Mouse (Mus musculus): ENCODE data around the gene Sh2d1b1.
"Not testable (repeated sequence)": the region's sequence is repeated elsewhere in the genome, so short reads cannot be mapped to it uniquely, and the experiment has no call there.

Gene Sh2d1b1

DNA sequence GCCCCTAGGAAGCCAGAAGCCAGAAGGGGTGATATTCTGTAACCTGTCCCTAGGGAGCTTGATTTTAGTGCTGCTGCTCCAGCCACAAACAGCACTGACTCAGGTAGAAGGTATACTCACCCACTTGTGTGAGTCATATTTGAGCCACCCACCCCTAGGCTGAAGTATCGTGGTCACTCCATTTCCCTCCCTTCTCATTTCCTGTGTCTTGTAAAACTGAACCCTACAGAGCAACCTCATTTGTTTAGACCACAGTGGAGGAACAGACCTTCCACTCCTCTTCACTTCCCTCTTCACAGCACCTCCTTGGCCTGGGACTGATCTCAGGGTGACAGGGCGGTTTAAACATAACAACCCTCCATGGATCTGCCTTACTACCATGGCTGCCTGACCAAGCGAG lies at the start of gene Sh2d1b1:
TSS of gene Sh2d1b1 (plus strand) at position 305 of the 400 bp plus-strand sequence.
- no peak for DNase-seq (ENCODE audit: low read depth, low spot score)

DNA sequence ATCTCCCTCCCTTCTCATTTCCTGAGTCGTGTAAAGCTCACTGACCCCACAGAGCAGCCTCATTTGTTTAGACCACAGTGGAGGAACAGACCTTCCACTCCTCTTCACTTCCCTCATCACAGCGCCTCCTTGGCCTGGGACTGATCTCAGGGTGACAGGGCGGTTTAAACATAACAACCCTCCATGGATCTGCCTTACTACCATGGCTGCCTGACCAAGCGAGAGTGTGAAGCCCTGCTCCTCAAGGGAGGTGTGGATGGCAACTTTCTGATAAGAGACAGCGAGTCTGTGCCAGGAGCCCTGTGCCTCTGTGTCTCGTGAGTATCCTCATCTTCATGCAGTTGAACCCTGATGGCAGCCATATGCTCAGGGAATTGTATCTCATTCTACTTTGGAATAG lies 44.4 kb upstream of the Sh2d1b1 start, which contains the start of gene Sh2d1b2:
TSS of gene Sh2d1b2 (plus strand) at position 62 of the 400 bp plus-strand sequence.
- not testable (repeated sequence) for DNase-seq (ENCODE audit: low read depth, low spot score)

DNA sequence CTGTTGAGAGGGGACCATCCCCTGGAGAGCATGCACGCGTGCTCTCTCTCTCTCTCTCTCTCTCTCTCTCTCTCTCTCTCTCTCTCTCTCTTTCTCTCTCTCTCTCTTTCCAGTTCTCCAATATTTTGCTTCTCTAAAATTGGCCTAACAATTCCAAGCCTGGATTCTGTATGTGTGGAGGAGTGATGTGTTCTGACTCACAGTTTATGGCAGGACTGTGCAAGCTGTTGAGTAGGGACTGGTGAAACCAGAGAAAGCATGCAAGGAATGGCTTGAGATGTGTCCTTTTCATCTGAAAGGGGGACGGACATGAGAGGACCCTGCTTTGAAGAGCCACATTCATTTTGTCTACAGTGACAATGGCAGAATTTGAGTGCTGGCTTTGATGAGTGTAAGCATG lies 32.1 kb upstream of the Sh2d1b1 start:
- no peak for DNase-seq (ENCODE audit: low read depth, low spot score)

DNA sequence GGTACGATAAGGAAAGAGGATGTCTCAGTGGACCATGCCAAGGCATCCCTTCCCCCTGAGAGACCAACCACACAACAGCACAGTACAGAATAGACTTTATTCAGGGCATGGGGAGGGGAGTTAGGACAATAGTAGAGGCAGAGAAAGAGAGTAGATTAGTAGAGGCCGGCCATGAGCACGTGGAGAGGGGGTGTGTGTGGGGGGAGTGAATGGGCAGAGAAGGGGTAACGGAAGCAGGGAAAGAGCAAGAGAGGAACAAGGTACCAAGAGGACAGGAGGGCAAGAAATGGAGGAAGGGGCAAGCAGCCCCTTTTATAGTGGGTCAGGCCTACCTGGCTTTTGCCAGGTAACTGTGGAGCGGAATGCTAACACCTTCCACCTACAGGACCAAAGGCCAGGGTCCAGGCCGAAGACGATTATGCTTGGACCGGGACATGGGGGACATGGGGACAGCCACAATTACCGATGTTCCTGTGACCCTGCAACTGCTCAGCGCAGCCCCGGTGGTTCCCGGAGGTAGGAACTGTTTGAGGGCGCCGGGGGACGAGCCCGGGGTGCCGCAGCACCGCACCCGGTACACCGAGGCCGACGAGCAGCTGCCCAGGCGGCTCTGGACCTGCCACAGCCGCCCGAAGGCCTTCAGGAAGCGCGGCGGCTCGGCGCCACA lies 22.1 kb upstream of the Sh2d1b1 start:
- DNase-seq (ENCODE audit: low read depth, low spot score): no peak

DNA sequence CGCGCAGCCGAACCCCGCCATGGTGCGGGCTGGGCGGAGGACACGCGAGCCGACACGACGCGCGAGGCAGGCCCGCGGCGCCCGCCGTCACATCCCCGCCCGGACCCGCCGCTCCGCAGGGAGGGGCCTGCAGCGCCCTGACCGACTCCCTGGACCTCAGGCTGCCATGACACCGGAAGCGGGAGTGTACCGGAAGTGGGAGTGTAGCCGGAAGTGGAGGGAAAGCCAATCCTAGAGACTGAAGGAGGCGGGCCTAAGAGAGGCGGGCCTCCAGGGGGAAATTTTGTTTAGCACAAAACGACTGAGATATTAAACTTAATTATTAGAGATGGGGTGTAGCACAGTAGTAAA lies 21.6 kb upstream of the Sh2d1b1 start:
- DNase-seq (ENCODE audit: low read depth, low spot score): peak; percentile 83

DNA sequence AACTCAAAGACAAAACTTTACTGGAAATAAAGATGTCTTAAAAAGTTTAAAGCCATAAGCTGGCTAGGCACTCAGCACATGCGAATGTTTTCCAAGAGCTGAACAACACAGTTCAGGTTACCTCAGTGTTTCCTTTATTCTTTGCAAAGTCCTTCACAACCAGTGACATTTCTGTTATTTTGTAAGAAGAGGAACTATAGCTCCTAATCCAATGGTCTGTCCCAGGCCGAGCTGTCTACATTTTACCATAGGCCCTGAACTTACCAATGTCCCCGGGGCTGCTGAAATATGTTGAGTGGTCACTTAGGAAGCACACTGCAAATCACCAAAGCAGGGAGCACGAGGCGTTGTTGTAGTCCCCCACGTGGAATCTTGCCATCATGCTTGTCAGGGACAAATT lies 6.8 kb upstream of the Sh2d1b1 start:
- DNase-seq (ENCODE audit: low read depth, low spot score): no peak

DNA sequence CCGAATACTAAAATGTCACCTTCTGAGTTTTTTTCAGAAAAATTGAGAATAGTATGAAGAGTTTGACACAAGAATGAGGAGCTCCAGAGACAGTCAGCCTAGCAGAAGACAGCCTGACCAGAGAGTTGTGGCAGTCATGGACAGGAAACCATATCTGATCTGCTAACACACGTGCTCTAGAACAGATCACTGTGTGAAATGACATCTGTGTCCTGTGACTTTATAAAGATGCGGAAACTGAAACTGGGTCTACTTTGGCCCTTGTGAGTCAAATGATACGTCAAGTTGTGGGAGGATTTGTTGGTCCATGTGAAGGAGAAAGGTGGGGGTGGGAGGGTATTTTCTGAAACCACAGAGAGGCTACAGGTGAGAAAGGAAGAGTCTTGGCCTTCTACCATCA lies 6.4 kb upstream of the Sh2d1b1 start:
- DNase-seq (ENCODE audit: low read depth, low spot score): no peak

DNA sequence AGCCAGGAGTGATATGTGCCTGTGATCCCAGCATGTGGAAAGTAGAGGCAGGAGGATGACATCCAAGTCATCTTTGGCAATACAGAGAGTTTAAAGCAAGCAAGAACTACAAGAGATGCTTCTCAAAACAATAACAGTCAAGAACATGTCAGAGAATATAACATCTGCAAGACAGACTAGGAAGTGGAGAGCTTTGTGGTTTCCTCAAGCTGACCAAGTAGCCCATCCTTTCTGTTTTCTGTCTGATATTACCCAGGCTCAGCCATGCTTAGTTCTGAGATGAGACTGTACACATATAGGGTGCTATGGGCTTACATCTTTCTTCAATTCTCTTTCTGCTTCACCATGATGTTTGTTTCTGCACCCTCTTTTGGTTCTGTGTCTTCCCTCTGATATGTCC lies 3.9 kb upstream of the Sh2d1b1 start:
- no peak for DNase-seq (ENCODE audit: low read depth, low spot score)

DNA sequence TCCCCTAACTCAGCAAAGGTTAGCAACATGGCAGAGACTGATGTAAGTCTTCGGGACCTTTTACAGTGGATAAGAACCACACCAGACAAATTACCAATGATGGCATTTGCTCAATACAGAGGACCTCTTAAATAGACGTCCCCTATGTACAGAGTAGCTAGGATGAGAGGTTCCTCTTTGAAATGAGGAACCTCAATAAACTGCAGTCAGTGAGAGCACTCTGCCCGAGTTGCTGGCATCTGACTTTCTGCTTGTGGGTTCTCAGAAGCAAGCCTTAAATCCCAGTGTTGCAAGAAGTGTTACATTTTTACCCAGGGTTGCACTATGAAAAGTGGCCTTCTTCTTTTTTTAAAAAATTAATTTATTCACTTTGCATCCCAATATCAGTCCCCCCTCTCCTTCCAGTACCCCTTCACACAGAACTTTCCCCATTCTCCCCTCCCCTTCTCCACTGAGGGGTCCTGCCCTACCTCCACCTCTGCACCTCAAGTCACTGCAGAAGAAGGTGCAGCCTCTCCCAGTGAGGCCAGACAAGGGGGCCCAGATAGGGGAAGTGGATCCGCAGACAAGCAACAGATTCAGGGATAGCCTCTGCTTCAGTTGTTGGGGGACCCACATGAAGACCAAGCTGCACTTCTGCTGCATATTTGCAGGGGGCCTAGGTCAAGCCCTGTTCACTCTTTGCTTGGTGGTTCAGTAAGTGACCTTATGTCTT lies 5.5 kb downstream of the Sh2d1b1 start:
- DNase-seq (ENCODE audit: low read depth, low spot score): no peak

DNA sequence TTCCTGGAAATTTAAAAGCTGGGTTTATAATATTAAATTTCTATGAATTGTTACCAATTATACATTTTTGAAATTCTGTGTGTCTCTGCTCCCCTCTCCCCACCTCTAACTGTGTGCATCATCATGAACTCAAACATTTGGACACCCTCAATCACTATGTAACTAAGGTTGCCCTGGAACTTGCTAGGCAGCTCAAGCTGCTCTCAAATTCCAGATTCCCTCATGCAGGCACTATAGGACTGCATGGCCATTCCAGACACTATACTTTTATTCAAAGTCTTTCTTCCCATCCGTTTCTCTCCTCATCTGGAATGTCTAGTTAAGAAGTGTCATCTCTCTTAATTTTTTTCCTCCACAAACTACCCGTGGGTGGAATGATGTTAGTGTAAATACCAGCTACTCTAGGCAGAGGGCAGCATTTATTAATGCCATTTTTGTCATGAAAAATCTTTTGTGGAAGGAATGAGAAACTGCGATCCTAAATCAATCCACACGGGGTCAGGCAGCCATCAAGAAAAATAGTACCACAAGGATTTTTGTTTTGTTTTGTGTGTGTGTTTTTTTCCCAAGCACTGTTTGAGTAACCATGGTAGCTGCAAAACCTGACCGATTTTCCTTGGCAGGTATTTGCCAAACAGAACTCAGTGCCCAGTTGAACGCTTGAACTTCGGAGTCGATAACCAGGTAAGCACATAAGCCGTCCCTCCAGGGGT lies 15.3 kb downstream of the Sh2d1b1 start:
- peak; percentile 39 for DNase-seq (ENCODE audit: low read depth, low spot score)

DNA sequence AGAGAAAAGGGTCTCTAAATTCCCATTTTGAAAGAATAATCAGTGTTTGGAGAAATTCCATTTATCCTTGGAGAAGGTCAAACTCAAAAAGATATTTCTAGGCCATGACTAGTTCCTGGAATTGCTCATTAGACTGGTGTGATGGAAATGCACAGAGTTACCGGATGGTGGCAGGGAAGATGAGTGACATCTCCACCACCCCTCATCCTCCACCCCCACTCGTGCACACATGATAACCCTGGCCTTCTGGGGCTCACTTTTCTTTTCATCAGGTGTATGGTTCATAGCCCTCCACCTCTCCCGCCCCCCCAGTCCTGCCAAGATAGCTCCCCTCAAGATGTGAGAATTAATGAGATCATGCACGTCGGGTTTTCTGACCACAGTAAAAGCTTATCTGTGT lies 16.1 kb downstream of the Sh2d1b1 start:
- DNase-seq (ENCODE audit: low read depth, low spot score): no peak

DNA sequence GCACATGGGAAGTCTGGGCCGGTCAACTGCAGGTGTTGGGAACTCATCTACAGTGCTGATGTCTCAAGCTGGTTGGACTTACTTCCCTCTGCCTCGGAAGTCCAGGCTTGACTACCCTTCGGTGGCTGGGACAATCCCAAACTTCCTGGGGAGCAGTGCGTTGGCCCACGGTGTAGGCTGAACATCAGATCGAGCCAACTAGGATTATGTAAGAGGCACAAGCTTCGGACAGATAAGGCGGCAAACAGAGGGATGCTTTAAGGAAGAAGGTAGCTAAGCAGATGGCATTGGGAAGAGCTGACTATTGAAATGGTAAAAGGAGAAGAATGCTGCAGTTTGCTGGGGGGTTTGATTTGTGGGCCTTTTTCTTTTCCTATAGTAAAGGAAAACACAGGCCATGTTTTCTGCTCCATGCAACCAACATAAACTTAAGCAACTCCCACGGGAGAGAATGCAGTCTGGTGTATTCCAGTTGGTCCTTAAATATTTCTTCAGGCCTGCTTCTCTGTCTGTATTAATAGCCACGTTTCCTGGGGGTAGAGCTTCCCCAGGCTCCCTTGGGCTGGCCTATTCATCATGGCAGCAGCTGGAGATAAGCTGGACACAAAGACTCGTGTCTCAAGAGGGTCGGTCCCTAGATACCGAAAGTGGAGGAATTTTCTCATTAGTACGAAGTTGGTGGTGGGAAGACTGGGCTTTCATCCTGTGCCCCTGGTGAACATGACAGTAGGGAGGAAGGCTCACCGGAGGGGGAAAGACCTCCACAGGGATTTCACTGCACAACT lies 17.9 kb downstream of the Sh2d1b1 start:
- no peak for DNase-seq (ENCODE audit: low read depth, low spot score)

DNA sequence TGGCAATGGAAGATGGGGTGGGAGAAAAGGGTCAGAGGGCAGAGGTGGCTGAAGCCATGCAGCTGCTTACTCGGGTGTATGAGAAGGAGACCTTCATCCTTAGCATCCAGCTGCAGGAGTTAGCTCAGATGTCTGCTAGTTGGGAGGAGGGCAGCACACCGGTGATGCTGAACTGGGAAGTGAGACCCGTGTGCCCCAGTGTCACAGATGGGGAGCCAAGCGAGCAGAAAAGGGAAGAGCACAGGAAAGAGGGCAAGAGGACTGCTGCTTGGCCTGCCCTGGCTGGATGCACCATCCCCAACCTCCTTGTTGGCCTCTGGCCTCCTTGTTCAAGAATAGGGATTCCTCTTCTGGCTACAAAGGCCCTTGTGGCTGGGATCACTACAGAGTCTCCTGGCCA lies 22.4 kb downstream of the Sh2d1b1 start:
- DNase-seq (ENCODE audit: low read depth, low spot score): no peak

DNA sequence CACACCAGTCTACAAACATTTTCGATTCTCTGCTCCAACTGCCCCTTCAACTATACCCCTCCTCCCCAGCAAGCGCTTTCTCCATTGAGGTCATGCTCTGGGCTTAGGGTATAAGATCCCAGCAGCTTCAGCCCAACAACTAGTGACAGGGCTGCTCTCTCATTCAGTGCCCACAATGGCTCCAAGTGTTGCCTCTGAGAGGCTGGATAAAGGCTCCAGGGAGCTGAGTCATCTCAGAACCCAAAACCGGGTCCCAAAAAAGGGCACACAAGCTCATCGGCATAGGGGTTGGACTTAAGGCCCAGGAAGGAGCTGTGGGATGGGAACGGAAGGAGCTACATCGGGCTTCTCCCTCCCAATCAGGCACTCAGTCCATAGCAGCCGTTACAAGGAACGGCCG lies 24.6 kb downstream of the Sh2d1b1 start:
- DNase-seq (ENCODE audit: low read depth, low spot score): no peak

DNA sequence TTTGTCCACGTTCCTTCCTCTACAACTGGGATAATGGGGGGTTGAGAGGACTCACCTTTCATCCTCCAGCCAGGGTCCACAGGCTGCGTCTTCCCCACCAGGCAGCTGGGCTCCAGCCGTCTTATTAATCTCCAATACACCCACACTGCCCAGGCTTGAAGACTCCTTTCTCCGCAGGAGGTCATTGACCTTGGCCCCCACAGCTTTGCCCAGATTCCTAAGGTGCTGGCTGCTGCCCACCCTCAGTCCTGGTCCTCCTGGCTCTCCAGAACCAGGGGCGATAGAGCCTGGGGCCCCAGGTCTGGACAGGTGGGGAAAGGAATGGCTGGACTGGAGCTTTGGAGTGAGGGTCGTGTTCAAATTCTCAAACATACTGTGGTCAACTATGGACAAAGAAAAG lies 25.3 kb downstream of the Sh2d1b1 start:
- no peak for DNase-seq (ENCODE audit: low read depth, low spot score)

DNA sequence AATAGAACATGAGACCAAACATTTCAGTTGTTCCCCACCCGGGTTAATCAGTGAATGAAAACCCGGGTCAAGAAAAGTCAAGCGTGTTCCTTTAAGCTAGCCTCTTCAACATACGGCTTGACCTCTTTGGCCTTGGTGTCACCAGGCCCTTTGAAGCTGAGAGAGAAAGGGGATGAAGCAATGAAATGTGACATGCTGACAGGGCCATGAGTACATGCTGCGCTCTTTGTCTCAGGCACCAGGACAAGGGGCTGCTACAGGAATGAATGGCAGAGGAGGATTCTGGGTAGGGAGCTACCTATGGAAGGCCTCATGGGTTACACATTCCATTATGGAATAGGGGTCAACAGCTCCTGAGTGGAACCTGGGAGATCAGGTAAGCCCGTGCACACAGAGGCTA lies 26.0 kb downstream of the Sh2d1b1 start:
- no peak for DNase-seq (ENCODE audit: low read depth, low spot score)

DNA sequence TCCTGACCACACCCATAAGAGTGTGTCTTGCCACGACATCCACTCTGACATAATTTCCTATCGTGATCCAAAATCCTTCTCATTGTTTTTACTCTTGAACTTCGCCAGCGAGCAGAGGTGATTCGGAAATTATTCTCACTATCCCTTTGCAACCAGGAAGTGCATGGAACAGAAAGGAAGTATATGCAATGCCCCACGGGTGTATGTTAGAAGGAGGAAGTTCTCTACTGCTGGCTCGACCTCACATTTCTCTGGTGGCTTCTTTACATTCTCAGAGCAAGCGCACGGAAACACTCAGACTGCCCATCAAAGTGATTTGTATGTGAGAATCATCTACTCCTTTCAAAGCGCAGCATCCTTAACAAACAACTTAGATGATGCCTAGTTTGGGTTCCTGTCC lies 27.9 kb downstream of the Sh2d1b1 start:
- DNase-seq (ENCODE audit: low read depth, low spot score): no peak

DNA sequence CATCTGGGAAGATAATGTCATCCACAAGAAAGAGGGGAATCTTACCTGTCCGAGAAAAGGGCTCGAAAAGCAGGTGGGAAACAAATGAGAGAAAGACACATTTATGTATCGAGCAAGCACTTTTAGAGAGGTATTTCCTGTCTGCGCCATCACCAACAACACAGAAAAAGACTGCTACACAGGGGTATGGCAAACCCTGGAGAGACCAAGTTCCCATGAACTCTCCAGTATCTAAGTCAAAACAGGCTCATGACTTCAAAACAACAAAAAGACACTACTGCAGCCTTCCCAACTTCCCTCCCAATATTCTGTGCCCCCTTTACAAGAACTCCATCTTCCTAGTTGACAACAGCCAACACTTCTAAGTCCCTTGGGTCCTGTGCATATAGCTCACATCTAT lies 29.1 kb downstream of the Sh2d1b1 start, which contains the start of gene Gm7694:
TSS of gene Gm7694 (minus strand) at position 101 of the 400 bp plus-strand sequence.
- no peak for DNase-seq (ENCODE audit: low read depth, low spot score)

DNA sequence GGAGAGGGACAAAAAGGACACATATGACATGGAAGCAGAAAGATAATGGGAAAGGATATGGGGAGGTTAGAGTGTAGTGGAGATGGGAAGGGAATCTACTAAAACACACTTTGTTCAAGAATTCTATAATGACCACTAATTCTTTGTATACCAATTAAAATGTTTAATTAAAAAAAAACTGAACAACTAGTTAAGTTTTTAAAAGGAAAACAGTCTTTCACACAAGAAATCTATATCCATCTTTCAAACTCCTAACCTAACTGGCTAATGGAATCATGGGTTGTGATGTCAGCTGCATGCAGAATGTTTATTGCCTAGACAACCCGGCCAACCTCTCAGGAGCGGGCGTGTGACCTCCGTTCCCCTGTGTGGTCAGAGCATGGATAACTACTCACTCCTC lies 31.4 kb downstream of the Sh2d1b1 start, which contains the start of gene Spata46:
TSS of gene Spata46 (plus strand) at position 301 of the 400 bp plus-strand sequence.
- no peak for DNase-seq (ENCODE audit: low read depth, low spot score)

DNA sequence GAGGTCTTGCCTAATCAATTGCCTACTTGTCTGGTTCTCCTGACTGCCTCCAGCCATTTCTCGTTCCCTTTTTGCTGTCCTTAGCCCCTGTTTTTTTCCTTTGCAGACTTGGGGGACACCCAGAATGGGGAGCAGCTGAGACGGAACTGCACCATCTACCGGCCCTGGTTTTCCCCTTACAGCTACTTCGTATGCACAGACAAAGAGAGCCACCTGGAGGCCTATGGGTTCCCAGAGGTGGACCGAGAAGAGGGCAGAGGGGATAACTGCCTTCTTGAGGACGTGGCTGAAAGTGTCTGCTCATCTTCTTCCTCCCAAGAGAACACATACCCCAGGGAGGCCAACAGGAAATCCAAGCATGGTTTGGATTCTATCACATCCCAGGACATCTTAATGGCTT lies 34.3 kb downstream of the Sh2d1b1 start:
- no peak for DNase-seq (ENCODE audit: low read depth, low spot score)

DNA sequence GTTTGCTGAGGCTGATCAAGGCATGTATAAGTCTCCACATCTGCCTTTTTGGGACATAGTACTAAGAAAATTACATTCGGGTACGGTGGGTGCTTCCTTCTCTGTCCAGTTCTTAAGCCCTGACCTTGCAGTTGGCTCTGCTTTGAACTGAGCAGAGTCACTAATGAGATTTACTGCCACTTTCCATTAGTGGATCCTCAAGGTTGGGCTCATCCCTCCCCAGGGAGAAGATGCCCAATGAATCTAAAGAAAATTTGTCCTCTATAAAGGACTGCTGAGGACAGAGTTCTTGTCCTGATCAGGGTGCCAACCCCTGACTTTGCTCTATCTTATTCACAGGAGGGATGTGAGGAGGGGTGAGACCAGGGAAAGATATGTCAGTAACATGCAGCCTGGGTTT lies 44.9 kb downstream of the Sh2d1b1 start:
- no peak for DNase-seq (ENCODE audit: low read depth, low spot score)

DNA sequence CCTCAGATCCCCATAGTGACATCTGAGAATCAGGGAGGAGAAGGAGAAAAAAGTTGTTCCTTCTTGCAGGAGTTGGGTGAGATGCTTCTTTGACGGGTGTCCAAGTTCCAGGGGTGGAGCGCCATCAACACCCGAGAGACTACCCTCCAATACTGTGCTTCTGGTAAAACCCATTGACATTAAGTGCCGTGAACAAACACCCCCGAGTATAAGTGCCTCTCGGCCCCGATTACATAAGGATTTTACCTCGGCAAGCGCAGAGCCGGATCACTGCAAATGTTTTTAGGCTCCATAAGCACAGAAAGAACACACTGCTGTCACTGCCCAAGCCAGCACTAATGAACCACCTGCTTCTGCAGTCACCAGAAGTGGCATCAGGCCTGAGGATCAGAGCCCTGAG lies 45.9 kb downstream of the Sh2d1b1 start:
- no peak for DNase-seq (ENCODE audit: low read depth, low spot score)

All from retina, adult 2 months (tissue).